Mouse (Mus musculus): Measurements from ENCODE around the gene Hes6. TPM values are rescaled to one million over a fixed set of nuclear protein-coding genes. Genes with fewer than 3 reads are reported as not detected.
A peak's percentile ranks its signal among the peaks of the same experiment; 100 is the strongest.

The Hes6 gene
- polyA plus RNA-seq, 1 experiment from 2014 or later = 98.7 TPM

DNA sequence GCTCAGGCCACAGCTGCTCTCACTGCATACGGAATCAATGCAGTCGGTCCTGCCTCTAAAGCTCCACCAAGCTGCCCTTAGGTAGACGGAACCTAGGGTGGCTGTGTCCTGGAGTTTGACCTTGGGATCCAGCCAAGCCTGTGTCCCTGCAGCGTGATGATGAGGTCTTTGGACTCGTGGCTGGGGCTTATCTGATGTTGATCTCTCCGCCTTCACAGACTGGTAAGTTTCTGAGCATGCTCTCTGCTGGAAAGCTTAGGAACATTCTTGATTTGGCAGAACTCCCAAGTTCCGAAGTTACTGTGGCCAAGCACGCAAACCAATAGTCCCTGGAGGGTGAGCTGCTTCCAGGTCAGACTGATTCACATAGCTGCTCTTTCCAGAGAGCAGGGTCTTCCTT lies 32.2 kb upstream of the Hes6 start:
- ATAC-seq = peak; percentile 58
- no peak overlapping the region for H3K4me2 ChIP-seq (ENCODE audit: low read depth, low read length)
- H3K9me3 ChIP-seq (ENCODE audit: control insufficient read depth, low read length) = 0 out of 2 replicates have a peak, but pooled peaks cover 5% of the 10 kb centered on the region
- peak overlapping the region; percentile 68 for H3K27ac ChIP-seq (ENCODE audit: low read length)
- WGBS = 57% methylated on average over 8 of the region's 8 CpGs
- H3K36me3 ChIP-seq (ENCODE audit: control insufficient read depth, insufficient read depth, low read length) = peaks cover 15% of the 10 kb centered on the region
- H3K9ac ChIP-seq (ENCODE audit: low read depth, low read length) = no peak overlapping the region
- no peaks in the 10 kb centered on the region for H3K27me3 ChIP-seq (replicated peaks; ENCODE audit: control insufficient read depth, insufficient read depth, low read length)
- no peak overlapping the region for H3K4me3 ChIP-seq (ENCODE audit: low read length)
- peaks cover 18% of the 10 kb centered on the region for H3K4me1 ChIP-seq (ENCODE audit: control insufficient read depth, insufficient read depth, low read length)

DNA sequence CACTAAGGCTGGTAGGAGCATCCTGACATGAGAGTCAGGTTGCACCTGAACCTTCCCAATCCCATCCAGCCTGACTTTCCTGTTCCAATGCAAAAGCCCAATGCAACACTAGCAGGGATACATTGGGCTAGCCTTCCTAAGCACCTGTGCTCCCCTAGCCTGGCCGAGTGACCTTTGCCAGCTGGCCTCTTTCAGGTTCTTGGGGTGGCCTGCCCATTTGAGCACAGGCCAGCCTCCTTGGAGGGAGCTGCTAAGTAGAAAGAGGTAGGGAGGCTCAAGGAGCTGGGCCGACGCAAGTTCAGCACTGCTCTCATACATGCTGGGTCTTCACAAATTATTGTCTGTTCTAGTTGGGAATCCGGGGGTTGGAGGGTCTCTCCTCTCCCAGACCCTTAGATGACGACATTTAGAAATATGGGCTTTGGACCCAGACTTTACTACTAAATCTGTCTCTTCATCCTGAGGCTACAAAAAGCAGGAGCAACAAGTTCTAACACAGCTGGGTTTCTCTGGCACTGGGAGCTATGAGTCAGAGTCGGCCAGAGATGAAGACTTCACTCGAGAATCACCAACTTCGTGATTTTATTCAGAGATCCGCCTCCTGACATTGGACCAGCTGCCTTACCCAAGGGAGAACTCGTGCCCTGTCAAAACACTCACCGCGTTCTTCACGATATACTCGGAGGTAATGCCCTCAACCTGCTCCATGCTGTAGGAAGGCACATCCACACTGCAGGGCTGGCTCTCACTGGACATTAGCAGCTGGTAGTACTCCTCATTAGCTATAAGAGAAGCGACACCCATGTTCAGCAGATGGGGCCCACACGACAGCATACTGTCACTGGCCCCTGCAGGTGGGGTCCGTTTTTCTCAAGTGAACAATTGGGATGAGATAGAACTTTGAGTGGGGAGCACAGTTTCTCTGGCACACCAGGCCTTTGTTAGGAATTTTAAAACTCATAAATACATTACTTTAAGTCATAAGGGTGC lies 31.3 kb upstream of the Hes6 start:
- H3K4me2 ChIP-seq (ENCODE audit: low read depth, low read length) = no peak overlapping the region
- no peak overlapping the region for H3K4me3 ChIP-seq (ENCODE audit: low read length)
- no peak for ATAC-seq
- 0 out of 2 replicates have a peak, but pooled peaks cover 5% of the 10 kb centered on the region for H3K9me3 ChIP-seq (ENCODE audit: control insufficient read depth, low read length)
- no peak overlapping the region for H3K9ac ChIP-seq (ENCODE audit: low read depth, low read length)
- peaks cover 19% of the 10 kb centered on the region for H3K36me3 ChIP-seq (ENCODE audit: control insufficient read depth, insufficient read depth, low read length)
- H3K4me1 ChIP-seq (ENCODE audit: control insufficient read depth, insufficient read depth, low read length) = peaks cover 17% of the 10 kb centered on the region
- peak overlapping the region; percentile 68; the same call in 1 of the 2 replicates for H3K27ac ChIP-seq (ENCODE audit: low read length)
- H3K27me3 ChIP-seq (replicated peaks; ENCODE audit: control insufficient read depth, insufficient read depth, low read length) = no peaks in the 10 kb centered on the region
- WGBS = 89% methylated on average over 17 of the region's 17 CpGs

DNA sequence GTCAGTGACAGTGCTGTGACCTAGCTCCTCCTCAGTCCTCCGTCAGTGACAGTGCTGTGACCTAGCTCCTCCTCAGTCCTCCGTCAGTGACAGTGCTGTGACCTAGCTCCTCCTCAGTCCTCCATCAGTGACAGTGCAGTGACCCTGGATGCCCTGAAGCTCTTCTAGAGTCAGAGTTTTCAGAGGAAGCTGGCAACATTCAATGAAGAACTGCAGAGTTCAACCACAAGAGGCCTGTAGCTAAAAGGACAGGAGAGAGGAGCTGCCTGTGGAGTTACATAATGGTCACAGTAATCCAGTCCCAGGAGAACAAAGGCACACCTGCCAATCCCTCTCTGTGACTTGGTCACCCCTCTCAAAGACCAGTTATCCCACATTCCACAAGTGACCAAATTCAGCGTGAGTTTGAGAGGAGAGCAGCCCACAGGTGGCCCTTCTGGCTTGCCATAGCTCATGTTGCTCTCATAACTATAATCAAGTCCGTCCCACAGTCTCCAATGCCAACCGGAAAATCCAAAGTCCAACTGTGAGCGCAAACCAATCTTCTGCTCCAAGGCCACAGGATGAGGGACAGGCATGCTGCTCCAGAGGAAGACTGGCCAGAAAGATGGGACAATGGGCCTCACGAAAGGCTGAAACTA lies 28.6 kb upstream of the Hes6 start:
- ATAC-seq = peak; percentile 84
- Histone ChIP-seq H3K9ac (ENCODE audit: low read depth, low read length) (peak overlapping the region; percentile 58), H3K4me3 (ENCODE audit: low read length) (no peak overlapping the region), H3K36me3 (ENCODE audit: control insufficient read depth, insufficient read depth, low read length) (peaks cover 14% of the 10 kb centered on the region), H3K9me3 (ENCODE audit: control insufficient read depth, low read length) (0 out of 2 replicates have a peak, but pooled peaks cover under 1% of the 10 kb centered on the region), H3K4me1 (ENCODE audit: control insufficient read depth, insufficient read depth, low read length) (peaks cover 13% of the 10 kb centered on the region; the same call in 1 of the 2 replicates), H3K27me3 (replicated peaks; ENCODE audit: control insufficient read depth, insufficient read depth, low read length) (no peaks in the 10 kb centered on the region), H3K27ac (ENCODE audit: low read length) (peak overlapping the region; percentile 82), H3K4me2 (ENCODE audit: low read depth, low read length) (peak overlapping the region; percentile 50)
- WGBS = 61% methylated on average over 6 of the region's 7 CpGs

DNA sequence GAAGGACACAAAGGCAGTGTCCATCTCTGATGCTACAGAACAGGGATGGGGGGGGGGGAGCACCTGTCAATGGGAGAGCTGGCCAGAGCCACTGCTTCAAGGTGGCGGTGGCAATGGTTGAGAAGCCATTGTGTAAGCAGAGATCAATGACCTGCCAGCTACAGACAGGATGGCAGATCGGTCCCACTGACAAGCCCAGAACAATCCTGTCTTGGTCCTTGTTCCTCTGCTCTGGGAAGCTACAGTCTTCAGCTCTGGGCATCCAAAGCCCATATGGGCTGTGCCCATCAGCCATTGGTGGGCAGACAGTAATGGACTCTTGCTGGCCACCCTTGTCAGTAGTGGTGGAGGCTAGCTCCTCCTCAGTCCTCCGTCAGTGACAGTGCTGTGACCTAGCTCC lies 28.0 kb upstream of the Hes6 start:
- no peak for ATAC-seq
- peaks cover 10% of the 10 kb centered on the region for H3K36me3 ChIP-seq (ENCODE audit: control insufficient read depth, insufficient read depth, low read length)
- no peak overlapping the region for H3K27ac ChIP-seq (ENCODE audit: low read length)
- WGBS = 92% methylated on average over 3 of the region's 3 CpGs
- H3K9me3 ChIP-seq (ENCODE audit: control insufficient read depth, low read length) = no peaks in the 10 kb centered on the region
- no peaks in the 10 kb centered on the region for H3K27me3 ChIP-seq (replicated peaks; ENCODE audit: control insufficient read depth, insufficient read depth, low read length)
- H3K4me3 ChIP-seq (ENCODE audit: low read length) = no peak overlapping the region
- H3K4me2 ChIP-seq (ENCODE audit: low read depth, low read length) = no peak overlapping the region
- H3K9ac ChIP-seq (ENCODE audit: low read depth, low read length) = no peak overlapping the region
- peaks cover 15% of the 10 kb centered on the region for H3K4me1 ChIP-seq (ENCODE audit: control insufficient read depth, insufficient read depth, low read length)

DNA sequence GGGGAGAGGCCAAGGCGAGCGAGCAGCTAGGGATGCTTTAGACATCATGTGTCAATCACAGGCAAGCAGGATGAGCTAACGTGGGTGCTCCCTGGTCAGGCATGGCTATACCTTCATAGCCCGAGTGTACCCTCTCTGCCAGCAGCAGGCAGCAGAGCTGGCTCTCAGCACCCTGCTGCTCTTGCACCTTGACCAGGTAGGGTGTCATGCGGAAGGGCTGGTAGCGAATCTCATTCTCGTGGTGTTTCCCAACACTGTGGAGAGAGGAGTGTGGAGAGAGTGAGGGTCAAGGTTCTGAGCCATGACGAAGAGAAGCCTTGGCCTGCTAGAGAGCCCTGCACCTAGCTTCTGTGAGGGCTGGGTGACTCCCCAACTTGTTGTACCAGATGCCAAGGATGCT lies 25.9 kb upstream of the Hes6 start:
- Histone ChIP-seq H3K9me3 (ENCODE audit: control insufficient read depth, low read length) (no peaks in the 10 kb centered on the region), H3K27me3 (replicated peaks; ENCODE audit: control insufficient read depth, insufficient read depth, low read length) (no peaks in the 10 kb centered on the region), H3K27ac (ENCODE audit: low read length) (no peak overlapping the region), H3K4me3 (ENCODE audit: low read length) (no peak overlapping the region), H3K9ac (ENCODE audit: low read depth, low read length) (no peak overlapping the region), H3K4me1 (ENCODE audit: control insufficient read depth, insufficient read depth, low read length) (peaks cover 19% of the 10 kb centered on the region), H3K36me3 (ENCODE audit: control insufficient read depth, insufficient read depth, low read length) (peaks cover 15% of the 10 kb centered on the region), H3K4me2 (ENCODE audit: low read depth, low read length) (no peak overlapping the region)
- WGBS = 89% methylated on average over 8 of the region's 8 CpGs
- ATAC-seq = no peak

DNA sequence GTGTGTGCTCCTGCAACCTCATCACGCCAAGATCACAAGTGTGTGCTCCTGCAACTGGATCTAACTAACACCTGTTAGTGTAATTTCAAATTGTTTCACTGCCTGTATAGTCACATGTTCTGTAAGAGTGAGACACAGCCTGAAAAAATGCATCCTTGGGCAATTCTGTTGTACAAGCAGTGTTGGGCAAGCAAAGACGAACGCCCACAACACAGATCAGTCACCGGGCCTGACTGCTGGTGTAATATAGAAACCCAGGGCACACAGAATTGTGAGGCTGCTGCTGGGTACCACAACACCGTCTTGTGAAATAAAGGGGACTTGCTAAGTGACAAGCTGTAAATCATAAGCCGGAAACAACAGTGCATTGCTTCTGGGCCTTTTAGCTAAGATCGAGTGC lies 23.7 kb upstream of the Hes6 start:
- no peak overlapping the region for H3K27ac ChIP-seq (ENCODE audit: low read length)
- 87% methylated on average over 7 of the region's 7 CpGs for whole genome bisulfite sequencing
- H3K9ac ChIP-seq (ENCODE audit: low read depth, low read length) = no peak overlapping the region
- no peaks in the 10 kb centered on the region for H3K9me3 ChIP-seq (ENCODE audit: control insufficient read depth, low read length)
- no peak overlapping the region for H3K4me2 ChIP-seq (ENCODE audit: low read depth, low read length)
- peaks cover 21% of the 10 kb centered on the region for H3K36me3 ChIP-seq (ENCODE audit: control insufficient read depth, insufficient read depth, low read length)
- H3K4me1 ChIP-seq (ENCODE audit: control insufficient read depth, insufficient read depth, low read length) = peaks cover 16% of the 10 kb centered on the region
- ATAC-seq = no peak
- no peak overlapping the region for H3K4me3 ChIP-seq (ENCODE audit: low read length)
- no peaks in the 10 kb centered on the region for H3K27me3 ChIP-seq (replicated peaks; ENCODE audit: control insufficient read depth, insufficient read depth, low read length)

DNA sequence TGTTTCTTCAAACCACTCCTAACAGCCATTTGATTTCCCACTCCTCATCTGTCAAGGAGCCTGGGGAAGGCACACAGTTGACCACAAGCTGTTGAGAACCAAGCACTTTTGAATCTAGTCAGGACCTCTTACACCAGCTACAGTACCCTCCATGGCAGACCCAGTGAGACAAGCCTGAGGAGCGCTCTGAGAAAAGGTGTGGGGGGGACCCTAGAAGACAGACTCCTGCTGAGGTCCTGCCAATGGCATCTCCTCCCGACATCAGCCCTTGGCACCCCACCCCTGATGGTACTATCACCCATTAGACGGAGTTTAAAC lies 23.2 kb upstream of the Hes6 start:
- 92% methylated on average over 3 of the region's 3 CpGs for WGBS
- no peak overlapping the region for H3K9ac ChIP-seq (ENCODE audit: low read depth, low read length)
- H3K36me3 ChIP-seq (ENCODE audit: control insufficient read depth, insufficient read depth, low read length) = peaks cover 22% of the 10 kb centered on the region
- no peak overlapping the region for H3K4me3 ChIP-seq (ENCODE audit: low read length)
- H3K27ac ChIP-seq (ENCODE audit: low read length) = peak overlapping the region; percentile 72
- no peaks in the 10 kb centered on the region for H3K27me3 ChIP-seq (replicated peaks; ENCODE audit: control insufficient read depth, insufficient read depth, low read length)
- H3K9me3 ChIP-seq (ENCODE audit: control insufficient read depth, low read length) = no peaks in the 10 kb centered on the region
- H3K4me1 ChIP-seq (ENCODE audit: control insufficient read depth, insufficient read depth, low read length) = peaks cover 16% of the 10 kb centered on the region
- no peak for ATAC-seq
- no peak overlapping the region for H3K4me2 ChIP-seq (ENCODE audit: low read depth, low read length)

DNA sequence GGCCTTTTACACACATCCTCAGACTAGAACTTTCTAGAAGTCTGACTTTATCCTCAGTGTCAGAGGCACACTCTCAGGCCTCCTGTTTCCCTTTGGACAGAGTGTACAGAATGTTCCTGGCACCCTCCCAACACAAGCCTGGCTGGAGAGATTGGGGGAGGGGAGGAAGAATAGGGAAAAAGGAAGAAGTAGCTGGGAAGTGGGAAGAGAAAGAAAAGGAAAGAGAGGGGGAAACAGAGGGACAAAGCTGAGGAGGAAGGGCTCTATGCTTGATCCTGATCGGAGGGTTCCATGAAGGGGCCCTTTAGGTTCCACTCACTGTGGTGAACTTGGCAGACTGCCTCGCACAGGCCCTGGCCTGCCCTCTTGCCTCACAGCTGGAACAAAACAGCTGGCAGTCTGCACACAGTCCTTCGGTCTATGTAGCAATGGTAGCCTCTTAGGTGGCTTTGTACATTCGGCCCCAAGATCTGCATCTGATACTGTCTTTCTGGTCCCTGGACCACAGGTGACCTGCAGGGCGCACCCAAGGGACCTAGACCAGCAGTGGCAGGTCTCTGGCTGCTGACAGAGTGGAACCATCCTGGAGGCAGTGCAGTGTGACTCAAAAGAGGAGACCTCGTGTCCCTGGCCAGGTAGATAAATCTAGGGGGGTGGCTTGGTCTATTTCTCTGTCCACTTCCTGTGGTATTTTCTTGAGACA lies 22.7 kb upstream of the Hes6 start:
- Histone ChIP-seq H3K27ac (ENCODE audit: low read length) (peak overlapping the region; percentile 72), H3K9ac (ENCODE audit: low read depth, low read length) (no peak overlapping the region), H3K4me3 (ENCODE audit: low read length) (no peak overlapping the region), H3K9me3 (ENCODE audit: control insufficient read depth, low read length) (no peaks in the 10 kb centered on the region), H3K4me1 (ENCODE audit: control insufficient read depth, insufficient read depth, low read length) (peaks cover 16% of the 10 kb centered on the region), H3K4me2 (ENCODE audit: low read depth, low read length) (no peak overlapping the region), H3K27me3 (replicated peaks; ENCODE audit: control insufficient read depth, insufficient read depth, low read length) (no peaks in the 10 kb centered on the region), H3K36me3 (ENCODE audit: control insufficient read depth, insufficient read depth, low read length) (peaks cover 22% of the 10 kb centered on the region)
- ATAC-seq = peak; percentile 78
- WGBS = 54% methylated on average over 6 of the region's 6 CpGs

DNA sequence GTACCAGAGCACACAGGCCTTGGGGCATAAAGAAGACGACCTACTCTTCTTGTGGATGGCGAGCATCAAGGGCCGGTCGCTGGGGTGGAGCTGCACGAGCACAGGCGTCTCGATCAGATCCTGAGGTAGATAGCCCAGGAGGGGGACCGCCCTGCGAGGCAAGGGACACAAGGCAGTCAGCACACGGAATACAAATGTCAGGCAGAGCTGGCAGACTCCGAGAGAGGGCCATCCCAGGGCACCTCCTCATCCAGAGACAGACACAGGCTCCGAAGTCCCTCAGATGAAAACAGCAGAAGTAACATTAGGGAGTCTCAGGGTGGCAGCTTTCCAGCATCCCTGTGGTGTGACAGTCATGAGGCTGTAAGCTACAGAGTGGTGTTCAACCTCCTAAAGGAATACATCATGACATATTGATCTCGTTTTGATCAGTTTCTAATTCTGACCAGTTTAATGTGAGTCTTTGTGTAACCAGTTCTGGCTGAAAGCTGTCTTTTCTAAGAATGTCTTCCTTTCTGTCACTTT lies 21.8 kb upstream of the Hes6 start:
- Histone ChIP-seq H3K4me3 (ENCODE audit: low read length) (no peak overlapping the region), H3K9ac (ENCODE audit: low read depth, low read length) (no peak overlapping the region)
- 84% methylated on average over 13 of the region's 13 CpGs for WGBS

More for the DNA sequence above, 21.8 kb upstream of the Hes6 start:
- no peaks in the 10 kb centered on the region for H3K9me3 ChIP-seq (ENCODE audit: control insufficient read depth, low read length)
- H3K36me3 ChIP-seq (ENCODE audit: control insufficient read depth, insufficient read depth, low read length) = peaks cover 21% of the 10 kb centered on the region
- peaks cover 16% of the 10 kb centered on the region for H3K4me1 ChIP-seq (ENCODE audit: control insufficient read depth, insufficient read depth, low read length)
- H3K4me2 ChIP-seq (ENCODE audit: low read depth, low read length) = no peak overlapping the region
- no peaks in the 10 kb centered on the region for H3K27me3 ChIP-seq (replicated peaks; ENCODE audit: control insufficient read depth, insufficient read depth, low read length)
- ATAC-seq = peak; percentile 8; the same call in 1 of the 2 replicates
- peak overlapping the region; percentile 72 for H3K27ac ChIP-seq (ENCODE audit: low read length)

Data from intestine, embryonic 16.5 days (tissue).